Mouse (Mus musculus) layer of hippocampus, postnatal 10 days (tissue): ENCODE results near the gene St5. TPM values are rescaled to one million over a fixed set of nuclear protein-coding genes. Genes with fewer than 3 reads are reported as not detected.

Experiments
- DNase-seq, 2 experiments: peaks; one replicate each; pipeline ENCODE4 v3.0.0; 2021; ENCODE audit warnings: low spot score in 2 of 2
- microRNA-seq, 2 experiments: library from miRNA; unstranded; fragments of <30 nt; microRNA quantifications; one replicate each; pipeline ENCODE4 v1.2.0; 2021
- total RNA-seq, 2 experiments: library from RNA; stranded (reverse); gene quantifications; 2 replicates each; pipeline ENCODE4 v1.2.3; 2021

St5 gene
- total RNA-seq, 2 experiments from 2014 or later = 30.8 to 33.5 TPM

GRCm38 (mm10) chr7:109507119-109507518 is 196.3 kb downstream of the St5 start:
- DNase-seq = no peak

GRCm38 (mm10) chr7:109497507-109497906 is 205.9 kb downstream of the St5 start:
- DNase-seq = no peak

DNA sequence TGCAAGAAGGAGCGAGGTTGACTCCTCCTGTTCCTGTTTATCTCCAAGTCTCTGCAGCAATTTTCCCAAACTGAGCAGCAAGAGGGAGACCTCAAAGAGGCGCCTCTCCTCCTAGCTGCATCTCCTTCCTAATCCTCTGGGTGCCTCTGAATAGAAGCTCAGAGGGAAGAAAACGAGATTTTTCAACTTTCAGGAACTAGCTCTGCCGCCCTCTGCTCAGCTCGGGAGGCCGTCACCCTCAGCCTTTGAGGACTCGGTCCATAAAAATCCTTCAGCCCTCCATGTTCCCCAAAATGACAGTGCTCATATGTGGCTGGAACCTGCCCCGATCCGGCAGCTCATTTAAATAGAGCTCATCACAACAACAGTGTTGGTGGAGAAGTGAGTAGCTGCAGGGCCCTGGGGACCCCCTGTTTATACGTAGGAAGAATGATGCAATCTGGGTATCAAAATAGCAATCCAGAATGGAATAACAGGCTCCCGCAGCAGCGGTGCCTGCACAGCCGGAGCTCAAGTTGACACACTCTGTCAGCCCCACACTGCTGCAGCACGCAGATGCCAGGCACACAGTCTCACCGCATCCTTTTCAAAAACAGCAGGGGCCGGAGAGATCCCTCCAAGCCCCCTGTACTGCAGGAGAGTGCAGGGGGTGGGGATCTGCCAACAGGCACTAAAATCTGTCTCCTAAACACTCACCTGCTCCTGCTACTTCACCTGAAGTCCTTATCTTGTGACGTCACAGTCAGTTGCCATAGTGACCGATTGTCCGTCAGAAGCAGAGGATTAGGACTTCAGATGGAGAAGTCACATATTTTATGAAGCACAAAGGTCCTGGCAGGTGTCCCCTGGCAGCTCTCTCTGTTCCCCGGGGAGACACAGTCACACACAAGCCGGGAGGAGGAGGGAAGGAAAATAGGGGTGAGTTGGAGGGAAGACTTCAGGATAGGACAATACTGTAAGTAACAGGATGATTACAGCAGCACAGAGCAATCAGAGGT is 209.8 kb downstream of the St5 start:
- DNase-seq = peak; percentile 41 to 44

GRCm38 (mm10) chr7:109492616-109493318 is 210.6 kb downstream of the St5 start:
- no peak for DNase-seq

- no peak for DNase-seq
These were observed 219.2 kb downstream of the St5 start for GRCm38 (mm10) chr7:109484221-109484620.

- peak; percentile 36 to 43 for DNase-seq
These were observed 222.6 kb downstream of the St5 start for GRCm38 (mm10) chr7:109480765-109481197.

- no peak for DNase-seq
These were observed 225.5 kb downstream of the St5 start for GRCm38 (mm10) chr7:109477926-109478325.

Small RNAs within 50 kb of the gene (microRNA-seq; reads per million reads assigned to microRNA genes)
- gene Gm47284 = 0 to 0.20 reads per million in 2 experiments

Other genes with a start within 250 kb of the St5 start
- gene Trim66, start 195.5 kb downstream of the St5 start, total RNA-seq = 1 to 10 TPM; 4.0 to 4.5 TPM
- 100 to 1,000 TPM; 148 to 164 TPM for gene Rpl27a, start 184.5 kb downstream of the St5 start, total RNA-seq
- 1 to 10 TPM; 6.7 to 6.9 TPM for gene Akip1, start 85 bp upstream of the St5 start, total RNA-seq
- under 1 TPM; 0.30 to 0.40 TPM for gene BC051019, start 20.2 kb upstream of the St5 start, total RNA-seq
- gene Ascl3, start 28.1 kb upstream of the St5 start, total RNA-seq = not detected
- 10 to 100 TPM; 73.2 to 76.8 TPM for gene Tmem9b, start 49.3 kb upstream of the St5 start, total RNA-seq
- 100 to 1,000 TPM; 168 to 170 TPM for gene Nrip3, start 78.4 kb upstream of the St5 start, total RNA-seq
- gene Scube2, start 162.1 kb upstream of the St5 start, total RNA-seq = 1 to 10 TPM; 1.8 to 2.1 TPM